Mouse (Mus musculus): ENCODE measurements around the gene Fancd2.

Fancd2 gene

DNA sequence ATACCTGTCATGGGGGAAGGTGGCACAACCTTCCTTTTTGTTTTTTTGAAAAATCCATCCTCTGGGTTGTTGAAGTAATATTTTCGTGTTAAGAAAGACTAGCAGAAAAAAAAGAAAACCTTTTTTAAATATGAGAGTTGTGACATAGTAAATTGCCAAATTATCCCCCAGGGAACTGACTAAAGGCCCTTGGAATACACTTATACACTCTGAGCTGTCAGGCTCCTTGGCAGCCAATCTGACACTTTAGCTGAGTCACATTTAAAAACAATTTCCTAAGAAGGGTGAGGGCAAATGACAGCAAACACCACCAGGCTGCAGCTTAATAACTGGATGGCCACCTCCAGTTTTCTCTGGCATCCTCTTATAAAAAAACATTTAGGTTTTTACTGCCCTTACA, 9.2 kb upstream of the Fancd2 start:
- CTCF ChIA-PET, result no interaction called here

DNA sequence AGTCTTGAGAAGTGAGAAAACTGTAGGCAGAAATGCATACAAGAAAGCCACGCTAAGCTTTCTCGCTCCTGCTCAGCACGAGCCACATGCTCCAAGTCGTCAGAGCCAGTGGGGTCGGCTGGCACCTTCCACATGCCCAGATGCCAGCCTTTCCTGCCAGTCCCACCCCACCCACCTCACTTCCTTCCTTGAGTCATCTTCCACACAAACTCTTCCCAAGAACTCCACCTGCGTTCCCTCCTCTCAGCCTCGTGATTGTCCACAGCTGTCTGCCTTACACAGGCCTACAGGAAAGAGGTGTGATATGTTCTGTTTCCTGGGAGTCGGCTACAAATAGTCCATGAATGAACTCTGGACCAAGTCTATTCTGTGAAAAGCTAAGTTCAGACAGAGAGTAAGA, 8.1 kb upstream of the Fancd2 start:
- CTCF ChIA-PET, result no interaction called here

DNA sequence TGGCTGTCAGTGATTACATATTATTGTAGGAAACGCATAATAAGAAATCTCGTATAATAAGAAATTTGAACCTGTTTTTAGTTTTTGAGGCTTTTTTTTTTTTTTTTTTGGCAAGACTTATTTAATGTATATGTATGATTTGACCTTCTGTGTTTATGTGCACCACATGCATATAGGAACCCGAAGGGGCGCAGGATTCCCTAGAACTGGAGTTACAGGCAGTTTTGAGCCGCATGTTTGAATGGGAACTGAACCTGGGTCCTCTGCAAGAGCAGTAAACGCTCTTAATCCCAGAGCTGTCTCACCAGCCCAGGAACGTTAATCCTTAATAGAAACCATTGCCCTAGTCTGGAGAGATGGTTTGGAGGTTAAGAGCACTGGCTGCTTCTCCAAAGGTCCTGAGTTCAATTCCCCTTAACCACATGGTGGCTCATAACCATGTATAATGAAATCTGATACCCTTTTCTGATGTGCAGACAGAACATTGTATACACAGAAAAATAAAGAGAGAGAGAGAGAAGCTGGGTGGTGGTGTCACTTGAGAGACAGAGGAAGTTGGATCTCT, 440 bp downstream of the Fancd2 start:
- CTCF ChIA-PET, result no interaction called here

DNA sequence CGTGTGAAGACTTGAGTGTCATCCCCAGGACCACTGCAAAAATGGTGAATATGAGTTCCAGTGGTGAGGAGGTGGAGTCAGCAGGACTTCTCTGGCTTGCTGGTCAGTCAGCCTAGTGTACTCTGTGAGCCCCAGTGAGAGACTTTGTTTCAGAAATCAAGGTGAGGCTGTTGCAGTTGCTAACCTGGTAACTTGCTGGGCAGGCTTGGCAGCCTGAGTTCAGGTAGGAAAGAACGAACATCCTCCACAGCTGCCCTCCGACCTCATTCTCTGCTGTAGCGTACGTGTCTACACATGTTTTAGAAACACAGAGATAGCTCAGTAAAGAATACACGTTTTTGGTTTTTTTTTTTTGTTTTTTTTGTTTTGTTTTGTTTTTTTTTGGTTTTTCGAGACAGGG, 3.4 kb downstream of the Fancd2 start:
- CTCF ChIA-PET, result no interaction called here

DNA sequence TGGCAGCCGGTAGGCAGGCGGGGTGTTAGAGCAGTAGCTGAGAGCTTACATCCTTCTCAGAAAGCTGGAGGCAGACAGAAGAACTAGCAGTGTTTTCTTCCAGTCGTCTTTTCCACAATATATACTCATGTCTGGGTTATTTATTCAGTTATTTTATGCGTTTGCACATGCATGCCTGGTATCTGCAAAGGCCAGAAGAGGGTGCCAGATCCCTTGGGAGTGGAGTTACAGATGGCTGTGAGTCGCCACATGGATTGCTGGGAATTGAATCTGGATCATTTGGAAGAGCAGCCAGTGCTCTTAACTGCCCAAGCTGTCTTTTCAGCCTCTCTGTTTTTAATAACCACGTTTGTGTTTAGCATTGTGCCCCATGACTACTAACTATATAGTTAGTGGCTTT, 10.1 kb downstream of the Fancd2 start:
- CTCF ChIA-PET, result no interaction called here

DNA sequence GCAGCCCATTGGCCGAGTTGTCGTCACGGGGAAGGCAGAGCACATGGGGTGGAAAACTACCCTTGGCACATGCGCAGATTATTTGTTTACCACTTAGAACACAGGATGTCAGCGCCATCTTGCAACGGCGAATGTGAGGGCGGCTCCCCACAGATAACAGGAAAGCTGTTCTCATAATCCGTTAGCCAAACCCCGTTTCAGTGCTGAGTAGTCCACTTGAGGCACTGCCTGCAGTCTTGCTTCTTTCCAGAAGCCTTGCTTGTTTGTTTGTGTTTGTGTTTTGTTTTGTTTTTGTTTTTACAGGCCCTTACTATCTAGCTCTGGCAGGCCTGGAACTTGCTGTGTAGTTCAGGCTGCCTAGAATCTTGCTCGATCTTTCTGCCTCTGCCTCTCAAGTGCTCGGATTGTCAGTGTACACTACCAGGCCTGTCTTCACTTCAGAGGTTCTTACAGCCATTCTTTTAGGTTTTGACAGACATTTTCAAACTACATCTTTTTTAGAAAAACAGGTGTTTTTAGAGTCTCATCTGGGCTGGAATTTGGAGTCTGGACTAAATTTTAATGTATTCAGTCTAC, 12.5 kb downstream of the Fancd2 start:
- CTCF ChIA-PET, result no interaction called here

DNA sequence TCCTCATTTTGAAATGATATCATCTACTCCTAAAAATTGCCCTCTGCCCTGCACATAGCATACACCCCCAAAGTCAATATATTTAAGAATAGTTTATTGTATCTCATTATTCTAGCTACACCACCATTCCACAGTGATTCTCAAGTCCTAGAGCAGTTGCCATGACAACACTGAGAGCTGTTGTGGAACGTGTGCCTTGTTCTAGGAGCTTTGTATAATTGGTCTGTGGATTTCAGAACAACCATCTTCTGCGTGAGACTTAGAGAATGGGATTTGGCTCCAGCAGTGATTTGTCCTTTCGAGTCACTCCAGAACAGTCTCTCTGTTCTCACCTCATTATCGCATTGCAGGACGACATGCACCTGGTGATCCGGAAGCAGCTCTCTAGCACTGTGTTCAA, 28.3 kb downstream of the Fancd2 start:
- CTCF ChIA-PET, result no interaction called here

DNA sequence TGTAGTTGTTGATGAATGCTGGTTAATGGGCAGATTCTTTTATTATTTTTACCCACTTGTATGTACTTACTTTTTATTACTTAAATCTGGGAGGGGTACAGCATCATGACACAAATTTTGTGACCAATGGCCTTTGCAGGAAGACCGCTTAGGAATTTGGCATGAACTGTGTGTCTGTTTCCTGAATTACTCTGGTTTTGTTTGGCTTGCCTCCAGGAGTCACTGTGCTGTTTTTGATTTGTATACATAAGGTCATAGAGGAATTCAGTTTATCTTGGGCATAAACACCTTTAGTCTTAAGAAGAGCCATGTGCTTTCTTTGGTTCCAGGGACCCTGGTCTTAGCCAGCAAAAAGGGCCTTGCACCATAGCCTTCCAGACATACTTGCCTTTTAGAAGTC, 33.1 kb downstream of the Fancd2 start:
- CTCF ChIA-PET, result no interaction called here

DNA sequence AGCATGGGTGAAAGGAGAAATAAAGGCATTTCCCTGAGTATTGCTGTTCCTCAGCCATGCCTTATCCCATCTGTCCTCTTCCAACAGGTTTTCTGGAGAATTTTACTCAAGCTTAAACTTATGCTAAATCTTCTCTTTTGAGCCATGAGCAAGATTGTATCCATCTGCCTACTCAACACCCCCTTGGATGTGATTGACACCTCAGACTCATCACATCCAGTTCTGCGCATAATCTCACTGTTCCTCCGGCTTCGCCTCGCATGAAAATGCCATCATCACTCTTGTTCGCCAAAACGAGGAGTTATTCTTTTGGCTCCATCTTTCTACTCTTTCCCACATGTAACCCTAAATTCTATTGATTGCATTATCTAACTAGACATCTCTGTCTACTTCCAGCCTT, 44.6 kb downstream of the Fancd2 start:
- CTCF ChIA-PET, result interaction anchor here (0.6 kb wide), 1 partner anchor 45 kb away, joined by 3 read pairs; no protein-coding TSS in a partner anchor

DNA sequence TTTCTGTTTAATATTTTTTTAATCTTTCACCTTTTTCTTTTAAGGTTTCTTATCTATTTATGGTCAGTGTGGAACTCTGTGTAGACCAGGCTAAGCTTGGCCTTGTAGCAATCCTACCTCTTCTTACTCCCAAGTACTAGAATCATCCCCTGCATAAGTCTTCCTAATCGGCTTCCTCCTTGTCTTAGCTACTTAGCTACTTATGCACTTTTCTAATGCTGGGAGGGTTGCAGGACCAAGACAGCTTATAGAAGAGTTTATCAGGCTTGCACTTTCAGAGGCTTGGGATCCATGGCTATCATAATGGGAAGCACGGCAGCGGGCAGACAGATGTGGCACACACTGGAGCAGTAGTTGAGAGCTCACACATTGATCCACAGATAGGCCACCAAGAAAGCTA, 47.8 kb downstream of the Fancd2 start:
- CTCF ChIA-PET, result no interaction called here

DNA sequence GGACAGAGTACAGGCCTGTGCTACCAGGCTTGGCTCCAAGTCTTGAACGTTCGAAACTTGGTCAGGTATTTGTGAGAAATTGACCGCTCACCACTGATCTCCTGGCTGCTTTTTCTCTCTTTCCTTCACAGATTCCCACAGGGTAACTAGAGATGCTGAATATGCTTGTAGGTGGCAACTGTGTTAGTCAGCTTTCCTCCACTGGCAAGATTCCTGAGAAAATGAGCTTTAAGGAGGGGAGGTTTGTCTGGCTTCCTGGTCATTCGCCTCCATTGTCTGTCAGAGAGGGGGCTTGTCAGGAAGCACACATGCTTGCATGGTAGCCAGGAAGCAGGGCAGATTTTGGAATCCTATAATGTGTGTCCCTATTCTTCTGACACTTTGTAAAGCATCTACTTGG, 51.5 kb downstream of the Fancd2 start:
- CTCF ChIA-PET, result no interaction called here

DNA sequence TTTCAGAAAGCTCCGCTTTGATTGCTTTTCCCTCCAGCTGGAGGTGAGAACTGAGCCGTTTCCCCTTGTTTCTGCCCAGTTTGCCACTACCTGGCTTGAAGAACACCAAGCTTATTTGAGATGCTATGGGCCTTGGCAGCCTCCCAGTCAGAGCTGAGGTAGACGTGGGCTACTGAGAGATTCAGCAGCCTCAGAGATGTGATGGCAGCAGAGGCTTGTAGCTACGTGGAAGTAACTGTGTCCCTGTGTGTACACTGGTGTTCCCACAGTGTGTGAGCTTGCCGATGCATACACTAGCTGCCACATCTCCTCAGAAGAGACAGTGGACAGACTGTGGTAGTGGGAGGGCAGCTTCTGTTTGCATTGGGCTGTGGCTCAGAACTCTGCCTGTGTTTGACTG, 53.6 kb downstream of the Fancd2 start:
- CTCF ChIA-PET, result no interaction called here

DNA sequence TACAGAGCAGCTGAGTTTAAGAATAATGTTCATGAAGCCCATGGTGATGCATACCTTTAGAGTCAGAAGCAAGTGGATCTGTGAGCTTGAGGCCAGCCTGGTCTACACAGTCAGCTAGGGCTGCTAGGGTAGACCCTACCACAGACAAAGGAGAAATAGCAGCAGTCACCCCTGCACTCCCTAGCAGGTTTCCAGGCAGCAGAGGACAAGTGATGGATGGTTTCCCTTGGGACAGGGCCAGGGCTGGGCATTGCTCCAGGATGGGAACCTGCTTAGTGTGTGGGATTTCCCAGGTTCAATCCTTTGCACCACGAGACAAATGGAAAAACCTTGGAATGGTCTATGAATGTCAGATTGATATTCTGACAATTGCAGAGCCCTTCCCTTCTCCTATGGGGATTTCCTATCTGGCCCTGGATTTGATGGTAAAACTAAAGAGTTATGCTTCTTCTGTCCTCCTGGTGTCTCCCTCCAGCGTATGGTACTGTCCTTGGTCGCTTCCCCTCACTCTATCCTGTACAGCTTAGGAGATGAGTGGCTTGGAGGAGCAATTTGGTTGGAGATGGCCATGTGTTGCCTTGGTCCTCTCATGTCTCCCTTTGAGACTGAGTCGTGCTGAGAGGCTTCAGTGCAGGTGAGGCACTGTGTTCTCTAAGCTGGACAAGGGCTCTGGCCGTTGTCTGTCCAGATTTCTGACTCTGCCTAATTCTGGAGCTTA, 55.1 kb downstream of the Fancd2 start:
- CTCF ChIA-PET, result interaction anchor here (0.6 kb wide), 1 partner anchor 480 kb away, joined by 3 read pairs; no protein-coding TSS in a partner anchor

DNA sequence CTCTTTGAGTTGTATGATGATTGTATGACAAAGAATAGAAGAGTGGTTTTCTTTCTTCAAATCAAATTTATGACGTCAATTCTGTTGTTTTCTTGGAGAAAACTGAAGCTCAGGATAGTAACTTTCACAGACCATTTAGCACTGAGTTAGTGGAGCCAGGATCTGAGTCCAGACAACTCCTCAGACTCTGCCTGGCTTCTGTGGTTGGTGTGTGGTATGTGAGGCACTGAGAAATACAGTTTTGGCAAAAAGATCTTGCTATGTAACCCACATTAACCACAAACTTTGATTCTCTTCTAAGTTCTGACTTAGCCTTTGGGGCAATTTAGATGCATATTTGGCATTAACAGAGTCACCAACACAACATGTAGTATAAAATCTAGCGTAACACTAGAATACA, 61.2 kb downstream of the Fancd2 start:
- CTCF ChIA-PET, result no interaction called here

DNA sequence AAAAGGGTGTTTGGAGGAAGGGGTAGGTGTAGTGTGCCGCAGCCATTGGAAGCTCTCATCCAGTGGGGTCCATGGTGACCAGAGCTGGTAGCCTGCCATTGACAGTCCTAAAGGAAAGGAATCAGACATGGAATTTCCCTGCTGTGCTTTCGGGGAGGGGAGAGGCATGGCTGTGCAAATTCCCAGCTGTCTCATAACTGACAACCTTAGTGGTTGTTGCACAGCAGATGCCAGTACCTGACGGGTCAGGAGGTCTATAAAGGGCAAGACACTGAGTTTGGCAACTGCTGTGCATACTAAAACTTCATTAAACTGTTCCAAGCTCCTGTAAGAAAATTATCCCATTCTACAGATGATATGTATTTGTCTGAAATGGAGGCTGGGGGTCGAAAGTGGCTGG, 66.5 kb downstream of the Fancd2 start:
- CTCF ChIA-PET, result no interaction called here

DNA sequence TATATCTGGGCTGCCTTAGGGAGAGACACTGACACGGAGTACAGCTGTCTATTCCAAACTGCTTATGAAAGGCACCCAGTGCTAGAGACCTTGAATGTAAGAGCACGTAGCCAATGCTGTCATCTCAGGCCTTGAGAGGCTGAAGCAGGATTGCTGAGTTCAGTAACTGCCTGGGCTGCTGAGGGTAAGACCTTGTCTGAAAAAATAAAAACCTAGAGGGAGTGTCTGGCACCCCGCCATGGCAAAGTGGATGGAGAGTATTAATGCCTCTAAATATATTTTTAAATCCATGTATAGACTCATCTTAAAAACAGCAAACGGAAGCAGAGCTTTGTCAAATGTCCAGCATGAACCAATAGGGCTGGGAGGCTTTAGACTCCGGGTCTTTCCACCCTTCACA, 68.4 kb downstream of the Fancd2 start:
- CTCF ChIA-PET, result no interaction called here

DNA sequence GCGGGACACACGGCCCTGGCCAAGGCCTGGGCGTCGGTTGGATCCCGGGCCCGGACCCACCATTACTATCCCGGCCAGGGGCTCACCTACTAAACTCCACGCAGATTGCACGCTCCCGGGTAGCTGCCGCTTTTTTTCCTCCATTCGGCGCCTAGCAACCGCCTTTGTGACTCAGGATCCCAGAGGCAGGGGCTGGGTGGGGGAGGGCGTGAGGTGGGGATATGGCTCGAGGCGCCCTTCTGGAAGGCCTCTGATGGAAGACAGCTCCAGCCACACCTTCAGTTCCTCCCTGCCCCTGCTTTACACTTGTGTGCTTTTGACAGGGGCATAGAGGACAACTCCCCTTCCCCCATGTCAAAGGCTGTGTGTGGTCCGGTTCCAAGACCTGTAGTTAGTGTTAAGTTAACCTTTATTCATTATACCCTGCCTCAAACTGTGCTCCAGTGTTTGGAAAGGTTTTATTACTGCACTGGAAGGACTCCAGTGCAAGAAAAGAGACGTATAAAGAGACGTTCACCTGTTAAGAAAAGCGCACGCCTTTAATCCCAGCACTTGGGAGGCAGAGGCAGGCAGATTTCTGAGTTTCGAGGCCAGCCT, 69.2 kb downstream of the Fancd2 start, which contains the start of gene Fancd2os:
Gene Fancd2os, minus strand, starts transcription at position 173 of the 597 bp plus-strand sequence.
- CTCF ChIA-PET, result no interaction called here

DNA sequence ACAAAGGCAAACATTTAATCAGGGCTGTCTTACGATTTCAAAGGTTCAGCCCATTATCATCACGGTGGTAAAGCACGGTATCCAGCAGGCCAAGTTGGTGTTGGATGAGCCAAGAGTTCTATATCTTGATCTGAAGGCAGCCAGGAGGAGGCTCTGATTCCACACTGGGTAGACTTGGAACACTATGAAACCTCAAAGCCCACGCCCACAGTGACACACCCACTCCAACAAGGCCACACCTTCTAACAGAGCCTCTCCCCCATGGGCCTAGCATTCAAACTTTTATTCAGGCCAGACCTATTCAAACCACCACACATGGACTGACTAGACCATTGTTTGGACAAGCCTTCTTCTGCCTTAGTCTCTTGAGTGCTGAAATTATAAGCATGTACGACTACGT, 71.3 kb downstream of the Fancd2 start:
- CTCF ChIA-PET, result no interaction called here

DNA sequence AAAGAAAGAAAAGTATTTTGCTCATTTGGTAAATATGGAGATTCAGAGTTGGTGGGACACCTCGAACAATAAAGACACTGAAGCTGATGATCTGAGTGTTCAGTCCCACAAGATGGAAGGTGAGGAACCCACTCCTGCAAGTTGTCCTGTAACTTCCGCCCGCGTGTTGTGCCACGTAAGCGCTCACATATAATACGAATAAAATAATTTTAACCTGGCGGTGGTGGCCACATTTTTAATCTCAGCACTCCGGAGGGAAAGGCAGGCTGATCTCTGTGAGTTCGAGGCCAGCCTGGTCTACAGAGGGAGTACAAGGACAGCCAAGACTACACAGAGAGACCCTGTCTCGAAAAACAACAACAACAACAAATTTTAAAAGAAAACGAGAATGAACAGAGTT, 72.5 kb downstream of the Fancd2 start:
- CTCF ChIA-PET, result no interaction called here

DNA sequence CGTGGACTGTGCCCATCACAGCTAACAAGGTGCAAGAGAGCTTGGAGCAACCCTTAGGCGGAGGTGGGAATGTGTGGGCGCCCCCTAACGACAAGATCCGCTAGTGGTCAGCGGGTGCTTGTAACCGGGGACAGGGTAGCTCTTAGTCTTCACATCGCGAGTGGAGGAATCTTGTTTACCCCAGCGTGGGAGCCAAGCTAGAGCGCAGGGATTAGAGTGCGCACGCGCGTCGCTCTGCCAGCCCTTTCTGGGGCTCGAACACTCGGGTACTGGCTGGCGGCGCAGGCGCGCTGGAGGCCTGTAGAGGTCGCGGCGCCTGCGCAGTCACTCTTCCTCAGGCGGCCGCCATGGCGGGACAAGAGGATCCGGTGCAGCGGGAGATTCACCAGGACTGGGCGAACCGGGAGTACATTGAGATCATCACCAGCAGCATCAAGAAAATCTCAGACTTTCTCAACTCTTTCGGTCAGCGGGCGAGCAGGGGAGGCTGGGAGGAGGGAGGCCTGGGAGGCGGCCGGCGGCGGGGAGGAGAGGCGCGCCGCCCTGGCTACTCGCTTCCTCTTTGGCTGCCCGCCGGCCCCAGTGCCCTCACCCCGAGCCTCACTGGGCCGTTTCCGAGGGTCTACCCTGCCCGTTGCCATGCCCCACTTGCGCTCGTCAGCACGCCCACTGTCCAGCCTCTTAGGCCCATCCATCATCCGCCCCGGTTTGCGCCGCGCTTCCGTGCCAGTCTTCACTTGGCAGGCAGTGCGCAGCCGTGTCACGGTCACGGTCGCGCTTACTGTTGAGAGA, 73.1 kb downstream of the Fancd2 start, which contains the start of gene Brk1:
Gene Brk1, plus strand, starts transcription at position 341 of the 792 bp plus-strand sequence.
- CTCF ChIA-PET, result no interaction called here

DNA sequence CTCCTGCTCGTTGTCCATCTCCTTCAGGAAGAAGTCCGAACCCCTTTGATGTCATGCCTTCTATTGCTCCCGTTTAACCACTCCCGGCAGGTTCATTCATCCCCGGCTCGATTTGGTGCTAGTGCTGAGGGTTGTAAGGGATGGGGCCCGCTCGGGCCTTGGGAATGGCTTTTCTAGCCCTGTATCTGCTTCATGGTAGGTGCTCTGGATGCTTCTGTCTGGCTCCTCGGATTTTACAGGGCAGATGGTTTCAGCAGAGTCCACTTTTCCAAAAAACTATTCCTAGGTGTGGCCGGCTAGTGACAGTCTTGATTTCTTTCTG, 73.7 kb downstream of the Fancd2 start:
- CTCF ChIA-PET, result no interaction called here

DNA sequence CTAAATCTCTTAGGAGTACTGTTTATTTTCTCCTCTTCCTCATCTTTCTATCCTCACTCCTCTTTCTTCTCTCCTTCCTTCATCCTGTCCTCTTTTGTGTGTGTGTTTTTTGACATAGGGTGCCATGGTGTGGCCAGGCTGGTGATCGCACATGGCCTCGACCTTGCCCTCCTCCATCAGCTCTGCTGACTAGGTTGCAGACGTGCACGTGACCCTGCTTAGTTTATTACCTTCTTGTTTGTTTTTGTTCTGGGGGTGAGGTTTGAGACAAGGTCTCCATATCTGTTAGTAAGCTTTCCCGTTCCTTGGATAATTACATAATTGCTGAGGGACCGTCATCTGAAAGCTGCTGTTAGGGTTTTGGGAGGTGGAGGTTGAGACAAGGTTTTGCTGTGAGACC, 77.4 kb downstream of the Fancd2 start:
- CTCF ChIA-PET, result no interaction called here

DNA sequence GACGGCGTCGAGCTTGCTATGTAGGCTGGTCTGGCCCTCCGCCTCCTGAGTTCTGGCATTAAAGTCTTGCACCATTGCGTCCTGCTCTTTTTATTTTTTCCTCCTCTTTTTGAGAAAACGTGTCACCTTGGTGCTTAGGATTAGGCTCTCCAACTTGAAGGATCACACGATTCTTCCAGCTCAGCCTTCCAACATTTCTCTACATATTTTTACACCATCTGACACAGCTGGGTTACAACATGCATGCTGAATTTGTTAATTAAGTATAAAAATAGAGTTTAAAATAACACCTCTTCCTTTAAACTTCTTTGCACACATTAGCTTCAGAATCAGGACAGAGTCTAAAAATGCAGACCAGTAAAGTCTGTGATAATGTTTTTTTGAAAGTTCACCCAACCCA, 77.8 kb downstream of the Fancd2 start:
- CTCF ChIA-PET, result no interaction called here

Data from spleen, embryonic (tissue).